Mouse (Mus musculus) inflammation-experienced regulatory T-cells, adult 6 months (primary cell): ENCODE data around the gene Pabpc4. TPM values are rescaled to one million over a fixed set of nuclear protein-coding genes. Genes with fewer than 3 reads are reported as not detected.
"Not testable (repeated sequence)": the region's sequence is repeated elsewhere in the genome, so short reads cannot be mapped to it uniquely, and the experiment has no call there.

Experiments used
- ATAC-seq: one replicate; pipeline ENCODE4 v1.8.0; 2017
- polyA plus RNA-seq, 3 experiments: library from polyadenylated mRNA; unstranded; fragments of 100-300 nt; shearing (Covaris generic); gene quantifications; one replicate each; pipeline ENCODE4 v1.2.1; 2017

The Pabpc4 gene
- polyA plus RNA-seq, 3 experiments from 2014 or later = 13.5 to 18.7 (median 14.7) TPM

- no peak for ATAC-seq
Observed at GRCm38 (mm10) chr4:123298980-123299670, 37.0 kb downstream of the Pabpc4 start.

GRCm38 (mm10) chr4:123305789-123306188 lies 43.6 kb downstream of the Pabpc4 start:
- ATAC-seq = peak; percentile 86

GRCm38 (mm10) chr4:123306999-123307398 lies 44.8 kb downstream of the Pabpc4 start:
- no peak for ATAC-seq

- ATAC-seq = no peak
Observed at GRCm38 (mm10) chr4:123308292-123308691, 46.1 kb downstream of the Pabpc4 start.

- no peak for ATAC-seq
Observed at GRCm38 (mm10) chr4:123311845-123312244, 49.7 kb downstream of the Pabpc4 start.

- no peak for ATAC-seq
Observed at GRCm38 (mm10) chr4:123313010-123313409, 50.9 kb downstream of the Pabpc4 start.

GRCm38 (mm10) chr4:123314497-123314896 lies 52.3 kb downstream of the Pabpc4 start:
- ATAC-seq = no peak

GRCm38 (mm10) chr4:123322910-123323309 lies 60.8 kb downstream of the Pabpc4 start:
- ATAC-seq = not testable (repeated sequence)

GRCm38 (mm10) chr4:123323534-123323933 lies 61.4 kb downstream of the Pabpc4 start, which contains the start of gene Oxct2a:
Gene Oxct2a (minus strand): TSS chr4:123323634.
- no peak for ATAC-seq

GRCm38 (mm10) chr4:123326087-123326486 lies 63.9 kb downstream of the Pabpc4 start:
- ATAC-seq = no peak

- no peak for ATAC-seq
Observed at GRCm38 (mm10) chr4:123327630-123328029, 65.5 kb downstream of the Pabpc4 start.

GRCm38 (mm10) chr4:123328946-123329345 lies 66.8 kb downstream of the Pabpc4 start:
- no peak for ATAC-seq

- ATAC-seq = no peak
Observed at GRCm38 (mm10) chr4:123331326-123331725, 69.2 kb downstream of the Pabpc4 start.

GRCm38 (mm10) chr4:123331961-123332360 lies 69.8 kb downstream of the Pabpc4 start:
- ATAC-seq = not testable (repeated sequence)

GRCm38 (mm10) chr4:123333151-123333550 lies 71.0 kb downstream of the Pabpc4 start:
- no peak for ATAC-seq

GRCm38 (mm10) chr4:123334177-123334576 lies 72.0 kb downstream of the Pabpc4 start:
- ATAC-seq = no peak

- not testable (repeated sequence) for ATAC-seq
Observed at GRCm38 (mm10) chr4:123335244-123335643, 73.1 kb downstream of the Pabpc4 start.

GRCm38 (mm10) chr4:123335796-123336585 lies 73.8 kb downstream of the Pabpc4 start:
- no peak for ATAC-seq

GRCm38 (mm10) chr4:123337693-123338092 lies 75.5 kb downstream of the Pabpc4 start:
- ATAC-seq = no peak

GRCm38 (mm10) chr4:123340232-123340631 lies 78.1 kb downstream of the Pabpc4 start:
- no peak for ATAC-seq

- ATAC-seq = peak; percentile 24
Observed at GRCm38 (mm10) chr4:123342091-123342641, 80.0 kb downstream of the Pabpc4 start.

- ATAC-seq = peak; percentile 80
Observed at GRCm38 (mm10) chr4:123342642-123343470, 80.7 kb downstream of the Pabpc4 start, which contains the start of gene Bmp8a. Gene Bmp8a (minus strand): TSS chr4:123343252.

GRCm38 (mm10) chr4:123343471-123343789 lies 81.3 kb downstream of the Pabpc4 start:
- ATAC-seq = peak; percentile 8
